Mouse (Mus musculus) inflammation-experienced regulatory T-cells, adult 6 months (primary cell): ENCODE measurements around the gene Enc1. TPM values are rescaled to one million over a fixed set of nuclear protein-coding genes. Genes with fewer than 3 reads are reported as not detected.

Source experiments
- ATAC-seq: one replicate; pipeline ENCODE4 v1.8.0; 2017
- polyA plus RNA-seq, 3 experiments: library from polyadenylated mRNA; unstranded; fragments of 100-300 nt; shearing (Covaris generic); gene quantifications; one replicate each; pipeline ENCODE4 v1.2.1; 2017

Gene Enc1
- 1 to 10 TPM; 1.7 to 4.6 (median 3.3) TPM for polyA plus RNA-seq

GRCm38 (mm10) chr13:97240965-97241786 lies at the start of gene Enc1:
TSS of gene Enc1 (plus strand) at chr13:97241105.
- peak; percentile 84 for ATAC-seq

- no peak for ATAC-seq
Measured at GRCm38 (mm10) chr13:97192649-97193048, 48.3 kb upstream of the Enc1 start.

GRCm38 (mm10) chr13:97193420-97193819 lies 47.5 kb upstream of the Enc1 start:
- no peak for ATAC-seq

GRCm38 (mm10) chr13:97196186-97196924 lies 44.5 kb upstream of the Enc1 start:
- no peak for ATAC-seq

GRCm38 (mm10) chr13:97196925-97197218 lies 44.0 kb upstream of the Enc1 start:
- ATAC-seq, result no peak

GRCm38 (mm10) chr13:97197932-97198562 lies 42.9 kb upstream of the Enc1 start, which contains the start of gene Hexb:
TSS of gene Hexb (minus strand) at chr13:97198357.
- ATAC-seq, result peak; percentile 98

- no peak for ATAC-seq
Measured at GRCm38 (mm10) chr13:97199123-97199522, 41.8 kb upstream of the Enc1 start.

- ATAC-seq, result no peak
Measured at GRCm38 (mm10) chr13:97201076-97201475, 39.8 kb upstream of the Enc1 start.

- no peak for ATAC-seq
Measured at GRCm38 (mm10) chr13:97201896-97202295, 39.0 kb upstream of the Enc1 start.

- ATAC-seq, result peak; percentile 66
Measured at GRCm38 (mm10) chr13:97205052-97205701, 35.7 kb upstream of the Enc1 start.

GRCm38 (mm10) chr13:97206046-97206445 lies 34.9 kb upstream of the Enc1 start:
- ATAC-seq, result no peak

- ATAC-seq, result no peak
Measured at GRCm38 (mm10) chr13:97207472-97208111, 33.3 kb upstream of the Enc1 start.

GRCm38 (mm10) chr13:97208112-97208478 lies 32.8 kb upstream of the Enc1 start:
- peak; percentile 93 for ATAC-seq

- peak; percentile 13 for ATAC-seq
Measured at GRCm38 (mm10) chr13:97208500-97209010, 32.4 kb upstream of the Enc1 start.

- ATAC-seq, result no peak
Measured at GRCm38 (mm10) chr13:97214583-97215268, 26.2 kb upstream of the Enc1 start.

GRCm38 (mm10) chr13:97215563-97215962 lies 25.3 kb upstream of the Enc1 start:
- no peak for ATAC-seq

GRCm38 (mm10) chr13:97216196-97216595 lies 24.7 kb upstream of the Enc1 start:
- ATAC-seq, result no peak

GRCm38 (mm10) chr13:97220022-97220421 lies 20.9 kb upstream of the Enc1 start:
- no peak for ATAC-seq

GRCm38 (mm10) chr13:97223856-97224255 lies 17.0 kb upstream of the Enc1 start:
- no peak for ATAC-seq

GRCm38 (mm10) chr13:97224341-97224982 lies 16.4 kb upstream of the Enc1 start:
- ATAC-seq, result no peak

- no peak for ATAC-seq
Measured at GRCm38 (mm10) chr13:97225130-97225529, 15.8 kb upstream of the Enc1 start.
